Mouse (Mus musculus): ENCODE data around the gene Pgm2l1.

- TF ChIP-seq GATA1 (IDR thresholded peaks at IDR 0.05; ENCODE audit: borderline replicate concordance, low read length), result no peak
- no peak for TF ChIP-seq FLI1 (IDR thresholded peaks at IDR 0.05; ENCODE audit: low read length)
Measured at GRCm38 (mm10) chr7:100178016-100178890, 48.9 kb upstream of the Pgm2l1 start.
